Mouse (Mus musculus): ENCODE data around the gene Kdm2b.

- TF ChIP-seq CTCF (IDR thresholded peaks at IDR 0.05; ENCODE audit: low read depth) (no peak), EP300 (IDR thresholded peaks at IDR 0.05; ENCODE audit: low read depth) (no peak)
Observed at GRCm38 (mm10) chr5:122852611-122853010, 137.0 kb downstream of the Kdm2b start.
